Mouse (Mus musculus): ENCODE measurements around the gene Proser3. TPM values are rescaled to one million over a fixed set of nuclear protein-coding genes. Genes with fewer than 3 reads are reported as not detected.

Gene Proser3
- polyA plus RNA-seq, 1 experiment from 2014 or later = 11.0 TPM

DNA sequence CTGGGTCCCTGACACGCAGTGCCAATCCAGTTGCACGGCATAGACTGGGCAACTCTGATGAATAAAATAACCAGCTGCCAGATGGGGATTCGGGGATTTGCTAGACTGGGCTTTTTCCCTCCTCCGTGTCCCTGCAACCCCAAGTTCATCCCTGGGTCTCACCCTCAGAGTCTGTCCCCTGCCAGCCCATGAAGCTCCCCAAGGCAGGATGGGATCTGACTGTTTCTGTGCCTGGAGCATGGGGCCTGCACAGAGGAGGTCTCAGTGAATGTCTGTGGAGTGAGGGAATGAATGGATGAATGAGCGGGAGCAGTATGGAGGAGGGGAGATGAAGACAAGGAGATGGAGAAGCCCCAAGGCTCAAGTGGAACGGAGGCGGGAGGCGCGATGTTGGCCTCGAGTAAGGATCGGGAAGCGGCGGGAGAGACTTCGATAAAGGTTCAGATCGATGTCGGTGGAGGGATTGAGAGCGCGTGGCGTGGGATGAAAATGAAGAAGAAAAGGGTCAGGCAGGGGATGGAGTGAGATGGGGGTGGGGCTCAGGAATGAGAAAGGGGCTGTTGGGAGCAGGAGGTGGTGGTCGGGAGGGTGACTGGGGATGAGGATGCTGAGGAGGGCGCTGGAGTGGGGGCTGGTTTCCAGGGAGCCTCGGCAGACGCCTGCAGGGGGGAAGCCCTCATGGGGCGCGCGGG, 18.0 kb downstream of the Proser3 start:
- Histone ChIP-seq H3K4me2 (replicated peaks) (peak overlapping the region; percentile 69), H3K27ac (peak overlapping the region; percentile 96), H3K27me3 (ENCODE audit: control insufficient read depth, insufficient read depth, low read length) (no peaks in the 10 kb centered on the region), H3K4me1 (replicated peaks; ENCODE audit: control insufficient read depth, insufficient read depth, low read length) (peaks cover 36% of the 10 kb centered on the region), H3K9ac (peak overlapping the region; percentile 97), H3K36me3 (replicated peaks; ENCODE audit: control insufficient read depth, insufficient read depth) (peaks cover 38% of the 10 kb centered on the region), H3K9me3 (ENCODE audit: control insufficient read depth, low read length) (no peaks in the 10 kb centered on the region), H3K4me3 (replicated peaks; ENCODE audit: low read length) (peak overlapping the region; percentile 88)
- DNase-seq (ENCODE audit: low spot score) (peak; percentile 40), ATAC-seq (ENCODE audit: low FRiP score) (peak; percentile 41)
- 2% methylated on average over 24 of the region's 26 CpGs for WGBS

DNA sequence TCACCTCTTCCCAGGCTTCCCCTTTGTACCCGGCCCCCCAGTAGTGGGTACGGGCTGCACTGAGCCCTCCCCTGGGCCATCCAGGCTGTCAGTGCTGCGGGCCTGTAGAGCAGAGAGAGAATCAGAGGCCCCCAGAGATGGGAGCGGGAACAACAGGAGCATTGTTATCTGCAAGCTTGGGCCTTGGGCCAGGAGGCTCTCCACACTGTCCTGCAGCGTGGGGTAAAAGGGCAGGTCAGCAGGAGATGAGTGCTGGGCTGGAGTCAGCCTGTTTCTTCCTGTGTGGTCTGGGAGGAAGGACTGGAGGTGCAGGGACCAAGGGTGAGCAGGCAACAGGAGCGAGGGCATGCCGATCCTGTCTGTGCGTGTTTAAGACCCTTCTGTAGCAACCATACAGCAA, 19.2 kb downstream of the Proser3 start:
- ATAC-seq (ENCODE audit: low FRiP score) = no peak
- no peaks in the 10 kb centered on the region for H3K9me3 ChIP-seq (ENCODE audit: control insufficient read depth, low read length)
- H3K27ac ChIP-seq = no peak overlapping the region
- H3K4me1 ChIP-seq (replicated peaks; ENCODE audit: control insufficient read depth, insufficient read depth, low read length) = peaks cover 36% of the 10 kb centered on the region
- peak overlapping the region; percentile 97 for H3K9ac ChIP-seq
- 8% methylated on average over 8 of the region's 8 CpGs for WGBS
- DNase-seq (ENCODE audit: low spot score) = peak; percentile 37
- H3K4me3 ChIP-seq (replicated peaks; ENCODE audit: low read length) = peak overlapping the region; percentile 88
- peaks cover 49% of the 10 kb centered on the region for H3K36me3 ChIP-seq (replicated peaks; ENCODE audit: control insufficient read depth, insufficient read depth)
- H3K27me3 ChIP-seq (ENCODE audit: control insufficient read depth, insufficient read depth, low read length) = no peaks in the 10 kb centered on the region
- H3K4me2 ChIP-seq (replicated peaks) = peak overlapping the region; percentile 69

DNA sequence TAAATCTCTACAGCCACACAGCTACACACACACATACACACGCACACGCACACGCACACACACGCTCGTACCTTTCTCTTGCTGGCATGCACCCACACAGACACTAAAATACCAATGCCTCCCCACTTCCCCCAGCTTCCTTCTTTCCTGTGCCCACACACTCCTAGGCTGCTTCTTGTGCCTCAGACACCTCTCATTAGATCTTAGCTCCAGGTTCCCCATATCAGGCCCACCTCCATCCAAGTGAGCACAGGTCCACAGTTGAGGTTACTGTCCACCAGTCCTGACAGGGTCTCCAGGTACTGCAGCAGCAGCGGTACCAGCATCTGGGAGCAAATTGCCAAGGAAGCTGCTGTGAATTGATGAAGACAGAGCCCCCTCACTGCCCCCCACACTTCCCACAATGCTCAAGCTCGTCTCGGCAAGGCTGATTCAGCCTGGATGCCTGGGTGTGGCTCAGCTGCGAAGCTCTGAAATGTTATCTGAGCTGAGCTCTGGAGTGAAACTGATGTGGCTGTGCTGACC, 20.7 kb downstream of the Proser3 start:
- ATAC-seq (ENCODE audit: low FRiP score) (no peak), DNase-seq (ENCODE audit: low spot score) (no peak)

DNA sequence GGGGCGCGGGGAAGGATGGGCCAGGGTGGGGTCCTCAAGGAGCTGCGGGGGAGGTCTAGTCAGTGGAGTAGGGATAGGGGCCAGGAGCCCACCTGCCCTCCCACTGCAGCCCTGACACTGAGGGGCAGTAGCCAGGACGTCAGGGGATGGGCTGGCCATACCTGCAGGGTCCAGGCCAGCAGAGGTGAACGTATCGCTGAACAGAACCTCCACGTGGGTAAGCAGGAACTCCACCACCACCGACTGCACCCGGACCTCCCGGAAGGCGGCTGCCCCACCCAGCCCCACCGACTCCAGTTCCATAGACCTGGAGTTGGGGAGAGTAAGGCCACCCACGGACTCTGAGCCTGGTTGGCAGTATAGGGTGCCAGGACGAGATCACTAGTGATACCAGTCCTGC, 25.1 kb downstream of the Proser3 start:
- 86% methylated on average over 14 of the region's 14 CpGs for WGBS
- ATAC-seq (ENCODE audit: low FRiP score) = no peak
- no peak for DNase-seq (ENCODE audit: low spot score)
- Histone ChIP-seq H3K27ac (no peak overlapping the region), H3K27me3 (ENCODE audit: control insufficient read depth, insufficient read depth, low read length) (no peaks in the 10 kb centered on the region), H3K4me2 (replicated peaks) (no peak overlapping the region), H3K9ac (no peak overlapping the region), H3K9me3 (ENCODE audit: control insufficient read depth, low read length) (no peaks in the 10 kb centered on the region), H3K4me3 (replicated peaks; ENCODE audit: low read length) (no peak overlapping the region), H3K4me1 (replicated peaks; ENCODE audit: control insufficient read depth, insufficient read depth, low read length) (peaks cover 8% of the 10 kb centered on the region), H3K36me3 (replicated peaks; ENCODE audit: control insufficient read depth, insufficient read depth) (peaks cover 100% of the 10 kb centered on the region)

More for the DNA sequence above, 20.7 kb downstream of the Proser3 start:
- Histone ChIP-seq H3K4me3 (replicated peaks; ENCODE audit: low read length) (0 out of 2 replicates have a peak overlapping the region, but pooled peaks have one; percentile 88), H3K4me2 (replicated peaks) (peak overlapping the region; percentile 69), H3K9me3 (ENCODE audit: control insufficient read depth, low read length) (no peaks in the 10 kb centered on the region), H3K27ac (no peak overlapping the region), H3K36me3 (replicated peaks; ENCODE audit: control insufficient read depth, insufficient read depth) (peaks cover 65% of the 10 kb centered on the region), H3K9ac (peak overlapping the region; percentile 97), H3K27me3 (ENCODE audit: control insufficient read depth, insufficient read depth, low read length) (no peaks in the 10 kb centered on the region), H3K4me1 (replicated peaks; ENCODE audit: control insufficient read depth, insufficient read depth, low read length) (peaks cover 36% of the 10 kb centered on the region)
- WGBS = 83% methylated on average over 9 of the region's 9 CpGs

DNA sequence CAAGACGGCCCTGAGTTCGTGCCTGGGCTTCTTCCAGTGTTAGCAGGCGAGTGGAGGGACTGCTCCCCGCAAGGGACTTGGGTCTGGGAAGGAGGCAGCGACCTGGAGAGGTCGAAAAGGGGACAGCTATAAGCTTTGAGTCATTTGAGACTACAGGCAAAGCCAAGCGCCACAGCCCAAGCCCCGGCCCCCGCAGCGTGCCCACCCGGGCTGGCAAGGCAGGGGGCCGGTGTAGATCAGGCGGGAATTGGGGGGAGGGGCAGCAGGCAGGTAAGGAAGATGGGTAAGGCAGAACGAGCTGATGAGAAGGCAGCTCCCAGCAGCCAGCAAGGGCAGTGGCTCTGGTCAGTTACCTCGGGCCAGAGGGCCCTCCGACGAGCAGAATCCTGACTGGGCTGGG, 25.7 kb downstream of the Proser3 start:
- 0 out of 2 replicates have a peak, but pooled peaks cover 2% of the 10 kb centered on the region for H3K4me1 ChIP-seq (replicated peaks; ENCODE audit: control insufficient read depth, insufficient read depth, low read length)
- 31% methylated on average over 15 of the region's 17 CpGs for WGBS
- DNase-seq (ENCODE audit: low spot score) (no peak), ATAC-seq (ENCODE audit: low FRiP score) (no peak)
- no peak overlapping the region for H3K27ac ChIP-seq
- H3K9ac ChIP-seq = no peak overlapping the region
- no peak overlapping the region for H3K4me2 ChIP-seq (replicated peaks)
- no peak overlapping the region for H3K4me3 ChIP-seq (replicated peaks; ENCODE audit: low read length)
- H3K27me3 ChIP-seq (ENCODE audit: control insufficient read depth, insufficient read depth, low read length) = no peaks in the 10 kb centered on the region
- no peaks in the 10 kb centered on the region for H3K9me3 ChIP-seq (ENCODE audit: control insufficient read depth, low read length)
- peaks cover 96% of the 10 kb centered on the region for H3K36me3 ChIP-seq (replicated peaks; ENCODE audit: control insufficient read depth, insufficient read depth)

DNA sequence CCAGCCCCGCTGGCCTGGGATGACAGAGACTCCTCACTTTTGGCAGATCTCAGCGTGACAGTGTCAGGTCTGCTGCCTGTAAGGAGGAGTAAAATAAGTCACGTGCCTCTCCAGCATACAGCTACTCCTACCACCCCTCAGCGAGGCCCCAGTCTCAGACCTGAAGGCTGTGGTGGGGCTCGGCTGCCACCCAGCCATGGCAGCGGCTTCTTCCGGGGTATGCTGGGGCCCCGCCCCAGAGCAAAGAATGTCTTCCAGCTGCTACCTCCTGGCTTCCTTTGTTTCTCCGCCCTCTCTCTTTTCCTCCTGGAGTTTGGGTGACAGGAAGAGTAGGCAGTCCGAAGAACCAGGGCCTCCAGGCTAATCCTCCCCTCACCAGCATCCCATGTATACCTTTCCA, 26.1 kb downstream of the Proser3 start:
- H3K27me3 ChIP-seq (ENCODE audit: control insufficient read depth, insufficient read depth, low read length) = no peaks in the 10 kb centered on the region
- DNase-seq (ENCODE audit: low spot score) (no peak), ATAC-seq (ENCODE audit: low FRiP score) (no peak)
- 42% methylated on average over 10 of the region's 10 CpGs for WGBS
- no peak overlapping the region for H3K9ac ChIP-seq
- H3K4me3 ChIP-seq (replicated peaks; ENCODE audit: low read length) = no peak overlapping the region
- no peak overlapping the region for H3K27ac ChIP-seq
- no peaks in the 10 kb centered on the region for H3K9me3 ChIP-seq (ENCODE audit: control insufficient read depth, low read length)
- peaks cover 91% of the 10 kb centered on the region for H3K36me3 ChIP-seq (replicated peaks; ENCODE audit: control insufficient read depth, insufficient read depth)
- no peak overlapping the region for H3K4me2 ChIP-seq (replicated peaks)
- no peaks in the 10 kb centered on the region for H3K4me1 ChIP-seq (replicated peaks; ENCODE audit: control insufficient read depth, insufficient read depth, low read length)

DNA sequence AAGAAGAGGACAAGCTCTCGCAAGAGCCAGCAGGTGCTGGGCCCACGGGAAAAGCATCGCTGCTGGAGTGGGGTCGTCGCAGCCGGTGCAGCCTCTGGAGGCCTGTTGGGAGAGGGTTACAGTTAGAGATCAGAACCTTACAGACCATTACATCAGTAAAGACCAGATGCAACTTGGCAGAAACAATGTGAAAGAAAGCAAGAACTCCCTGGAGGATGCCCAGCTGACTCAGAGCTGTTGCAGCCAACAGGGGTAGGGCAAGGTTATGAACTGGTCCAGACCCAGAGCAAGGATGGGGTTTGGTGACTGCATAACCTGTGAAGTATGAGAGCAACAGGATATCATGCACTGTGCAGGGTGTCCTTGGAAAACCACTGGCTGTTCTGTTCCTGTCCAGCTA, 27.6 kb downstream of the Proser3 start:
- peaks cover 77% of the 10 kb centered on the region for H3K36me3 ChIP-seq (replicated peaks; ENCODE audit: control insufficient read depth, insufficient read depth)

DNA sequence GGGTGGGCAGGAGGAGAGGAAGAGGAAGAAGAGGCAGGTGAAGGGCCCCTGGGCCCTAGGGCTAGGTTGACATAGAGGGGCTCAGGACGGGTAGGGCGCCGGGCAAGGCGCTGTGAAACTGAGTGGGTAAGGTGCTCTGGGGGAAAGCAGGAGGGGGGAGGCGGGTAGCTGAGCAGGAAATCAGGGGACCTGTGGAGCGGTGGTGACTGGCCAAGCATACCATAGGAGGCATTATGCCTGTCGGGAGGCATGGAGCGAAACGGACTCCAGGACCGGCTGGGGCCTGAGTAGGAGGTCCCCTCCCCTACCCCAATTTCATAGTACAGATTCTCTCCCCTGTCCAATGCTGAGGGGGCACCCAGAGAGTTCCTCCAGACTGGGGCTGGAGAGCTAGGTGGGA, 29.2 kb downstream of the Proser3 start:
- no peaks in the 10 kb centered on the region for H3K9me3 ChIP-seq (ENCODE audit: control insufficient read depth, low read length)
- no peak overlapping the region for H3K27ac ChIP-seq
- H3K36me3 ChIP-seq (replicated peaks; ENCODE audit: control insufficient read depth, insufficient read depth) = peaks cover 61% of the 10 kb centered on the region
- no peak overlapping the region for H3K4me3 ChIP-seq (replicated peaks; ENCODE audit: low read length)
- DNase-seq (ENCODE audit: low spot score) (no peak), ATAC-seq (ENCODE audit: low FRiP score) (no peak)
- WGBS = 75% methylated on average over 10 of the region's 10 CpGs
- H3K4me2 ChIP-seq (replicated peaks) = no peak overlapping the region
- H3K4me1 ChIP-seq (replicated peaks; ENCODE audit: control insufficient read depth, insufficient read depth, low read length) = no peaks in the 10 kb centered on the region; the same call in 1 of the 2 replicates
- no peaks in the 10 kb centered on the region for H3K27me3 ChIP-seq (ENCODE audit: control insufficient read depth, insufficient read depth, low read length)
- H3K9ac ChIP-seq = no peak overlapping the region

More for the DNA sequence above, 27.6 kb downstream of the Proser3 start:
- no peak overlapping the region for H3K4me3 ChIP-seq (replicated peaks; ENCODE audit: low read length)
- H3K9me3 ChIP-seq (ENCODE audit: control insufficient read depth, low read length) = no peaks in the 10 kb centered on the region
- WGBS = 86% methylated on average over 6 of the region's 6 CpGs
- no peak overlapping the region for H3K9ac ChIP-seq
- DNase-seq (ENCODE audit: low spot score) (no peak), ATAC-seq (ENCODE audit: low FRiP score) (no peak)
- no peak overlapping the region for H3K4me2 ChIP-seq (replicated peaks)
- no peaks in the 10 kb centered on the region for H3K27me3 ChIP-seq (ENCODE audit: control insufficient read depth, insufficient read depth, low read length)
- no peaks in the 10 kb centered on the region; the same call in 1 of the 2 replicates for H3K4me1 ChIP-seq (replicated peaks; ENCODE audit: control insufficient read depth, insufficient read depth, low read length)
- no peak overlapping the region for H3K27ac ChIP-seq

DNA sequence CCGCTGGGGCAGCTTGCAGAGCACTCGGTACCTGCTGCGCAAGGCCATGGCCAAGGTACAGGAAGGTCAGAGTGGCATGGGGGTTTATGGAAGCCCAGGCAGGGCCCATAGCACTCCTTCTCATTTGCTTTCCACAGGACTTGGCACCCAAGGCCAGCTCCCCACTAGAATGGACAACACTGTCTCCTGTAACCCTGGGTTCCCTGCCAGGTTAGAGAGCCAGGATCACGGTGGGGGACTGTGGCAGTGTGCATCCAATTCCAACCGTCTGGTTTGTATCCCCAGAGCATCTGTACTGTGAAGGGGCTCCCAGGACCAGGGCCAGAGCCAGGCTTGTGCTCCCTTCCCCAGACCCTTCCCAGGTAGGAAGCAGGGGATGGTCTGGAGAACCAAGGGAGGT, 31.2 kb downstream of the Proser3 start:
- no peak overlapping the region for H3K9ac ChIP-seq
- no peaks in the 10 kb centered on the region for H3K9me3 ChIP-seq (ENCODE audit: control insufficient read depth, low read length)
- ATAC-seq (ENCODE audit: low FRiP score) (no peak), DNase-seq (ENCODE audit: low spot score) (no peak)
- H3K4me3 ChIP-seq (replicated peaks; ENCODE audit: low read length) = no peak overlapping the region
- no peaks in the 10 kb centered on the region for H3K27me3 ChIP-seq (ENCODE audit: control insufficient read depth, insufficient read depth, low read length)
- no peak overlapping the region for H3K27ac ChIP-seq
- no peak overlapping the region for H3K4me2 ChIP-seq (replicated peaks)
- WGBS = 71% methylated on average over 5 of the region's 5 CpGs
- H3K36me3 ChIP-seq (replicated peaks; ENCODE audit: control insufficient read depth, insufficient read depth) = peaks cover 40% of the 10 kb centered on the region
- no peaks in the 10 kb centered on the region; the same call in 1 of the 2 replicates for H3K4me1 ChIP-seq (replicated peaks; ENCODE audit: control insufficient read depth, insufficient read depth, low read length)
